ENCODE assay signal across 25 mouse cellular contexts in genomic region chr11:97855473-97855872, GRCm38 (mm10). TPM values are rescaled to one million over a fixed set of nuclear protein-coding genes. Genes with fewer than 3 reads are reported as not detected.
"Had no signal": no experiment of that assay in that cellular context is flagged by ENCODE, and none has a peak within 500 bp of the region (broad histone marks: within the 10 kb centered on the region; RNA-seq: fewer than 3 reads in every experiment).

No protein-coding gene starts in this region.

- H3K9ac ChIP-seq: heart, embryonic 12.5 days; hindbrain, embryonic 12.5 days; hindbrain, embryonic 14.5 days; limb, embryonic 13.5 days; limb, embryonic 15.5 days; liver, embryonic 13.5 days had no signal

- H3K27me3 ChIP-seq: heart, embryonic 12.5 days; hindbrain, embryonic 12.5 days; limb, embryonic 13.5 days; limb, embryonic 15.5 days; liver, embryonic 13.5 days had no signal

- H3K4me2 ChIP-seq: heart, embryonic 12.5 days; hindbrain, embryonic 12.5 days; hindbrain, embryonic 14.5 days; limb, embryonic 13.5 days; limb, embryonic 15.5 days; liver, embryonic 13.5 days had no signal

- H3K4me1 ChIP-seq: heart, embryonic 12.5 days; hindbrain, embryonic 12.5 days; limb, embryonic 13.5 days; limb, embryonic 15.5 days; liver, embryonic 13.5 days had no signal

- DNase-seq: gastrocnemius, adult 2 months; gastrocnemius, postnatal 10 days; gastrocnemius, postnatal 25 days; heart, adult 18-20 months; heart, postnatal 10 days; heart, postnatal 4 days; kidney, adult 11 months; kidney, adult 2 months; kidney, postnatal 10 days; kidney, postnatal 25 days; kidney, postnatal 4 days; layer of hippocampus, adult 9-11 months; layer of hippocampus, postnatal 36 days; left cerebral cortex, postnatal 4 days; liver, embryonic 13.5 days had no signal

- H3K27ac ChIP-seq: gastrocnemius, adult 2 months; heart, embryonic 10.5 days; hindbrain, embryonic 10.5 days; hindbrain, embryonic 12.5 days; hindbrain, embryonic 14.5 days; limb, embryonic 13.5 days; limb, embryonic 15.5 days; liver, embryonic 13.5 days had no signal

- ATAC-seq: hindbrain, embryonic 16.5 days; inflammation-experienced regulatory T-cells, adult 6 months had no signal

- H3K36me3 ChIP-seq: heart, embryonic 10.5 days; heart, embryonic 12.5 days; hindbrain, embryonic 10.5 days; hindbrain, embryonic 12.5 days; limb, embryonic 13.5 days; limb, embryonic 15.5 days; liver, embryonic 13.5 days had no signal

- H3K9me3 ChIP-seq: heart, embryonic 10.5 days; heart, embryonic 12.5 days; hindbrain, embryonic 10.5 days; hindbrain, embryonic 12.5 days; limb, embryonic 13.5 days; limb, embryonic 15.5 days; liver, embryonic 13.5 days had no signal

- H3K4me3 ChIP-seq: gastrocnemius, adult 2 months; heart, embryonic 10.5 days; heart, embryonic 12.5 days; hindbrain, embryonic 10.5 days; hindbrain, embryonic 12.5 days; limb, embryonic 13.5 days; limb, embryonic 15.5 days; liver, embryonic 13.5 days had no signal

RNA-seq across cellular contexts. Expression of gene B230217C12Rik, which starts 14.9 kb away (rescaled TPM):
- total RNA-seq: granulocyte monocyte progenitor cell, adult 5-6 weeks had no signal
